Mouse (Mus musculus): Measurements from ENCODE around the gene N4bp1.

N4bp1 gene

DNA sequence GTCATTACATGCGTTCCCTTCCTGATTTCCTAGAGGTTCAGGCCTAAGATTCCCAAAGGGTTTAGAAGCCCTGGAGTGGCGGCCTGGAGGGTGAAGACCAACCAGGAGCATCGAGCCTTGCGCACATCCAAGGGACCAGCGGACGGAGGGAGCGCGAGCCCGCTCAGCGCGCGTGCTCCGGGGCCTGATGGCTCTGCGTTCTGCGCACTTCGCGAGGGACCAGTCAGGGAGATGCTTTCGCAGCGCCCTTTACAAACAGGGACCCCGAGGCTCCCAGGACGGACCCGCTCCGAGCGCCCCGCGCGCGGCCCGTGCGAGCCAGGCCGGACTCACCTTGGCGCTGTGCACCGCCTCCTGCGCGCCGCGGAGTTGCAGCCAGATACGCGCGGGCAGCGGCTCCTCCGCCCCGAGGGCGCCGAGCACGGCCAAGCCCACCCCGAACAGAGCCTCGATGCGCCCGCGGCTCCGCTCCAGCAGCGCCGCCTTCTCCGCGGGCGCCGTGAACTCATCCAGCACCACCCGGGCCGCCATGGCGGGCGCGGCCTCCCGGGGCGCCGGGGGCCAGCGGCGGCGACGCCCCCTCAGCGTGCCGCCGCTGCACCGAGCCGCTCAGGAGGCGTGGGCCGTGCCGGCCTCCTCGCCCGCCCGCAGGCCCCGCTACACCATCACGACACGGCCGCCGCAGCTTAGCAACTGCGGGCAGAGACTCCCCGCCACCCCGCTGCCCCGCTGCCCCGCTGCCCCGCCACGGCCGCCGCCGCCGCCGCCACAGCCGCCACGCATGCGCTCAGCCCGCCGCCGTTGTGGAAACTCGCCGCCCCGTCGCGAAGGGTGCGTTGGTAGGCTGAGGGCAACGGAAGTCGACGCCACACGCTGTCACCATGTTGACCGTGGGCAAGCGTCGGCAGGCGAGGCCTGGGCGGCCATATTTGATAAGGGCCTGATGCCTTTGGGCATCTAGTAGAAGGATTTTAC lies at the start of gene N4bp1:
Gene N4bp1, minus strand, starts transcription at position 770 of the 975 bp plus-strand sequence.
- DNase-seq (ENCODE audit: low spot score), result peak; percentile 95

DNA sequence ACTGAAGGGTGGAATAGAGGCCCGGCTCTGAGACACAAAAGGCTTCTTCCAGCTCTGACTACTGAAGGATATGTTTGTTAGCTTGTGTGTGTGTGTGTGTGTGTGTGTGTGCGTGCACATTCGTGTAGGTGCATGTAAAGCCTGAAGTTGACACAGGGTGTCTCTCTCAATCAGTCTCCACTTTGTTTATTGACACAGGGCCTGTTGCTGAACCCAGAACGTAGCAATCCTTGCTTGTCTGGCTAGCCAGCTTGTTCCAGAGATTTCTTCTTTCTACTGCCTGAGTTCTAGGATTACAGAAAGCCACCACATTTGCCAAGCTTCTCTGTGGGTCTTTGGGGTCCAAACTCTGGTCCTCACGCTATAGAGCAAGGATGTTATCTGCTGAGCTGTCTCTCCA lies 49.8 kb upstream of the N4bp1 start:
- DNase-seq (ENCODE audit: low spot score), result peak; percentile 23

DNA sequence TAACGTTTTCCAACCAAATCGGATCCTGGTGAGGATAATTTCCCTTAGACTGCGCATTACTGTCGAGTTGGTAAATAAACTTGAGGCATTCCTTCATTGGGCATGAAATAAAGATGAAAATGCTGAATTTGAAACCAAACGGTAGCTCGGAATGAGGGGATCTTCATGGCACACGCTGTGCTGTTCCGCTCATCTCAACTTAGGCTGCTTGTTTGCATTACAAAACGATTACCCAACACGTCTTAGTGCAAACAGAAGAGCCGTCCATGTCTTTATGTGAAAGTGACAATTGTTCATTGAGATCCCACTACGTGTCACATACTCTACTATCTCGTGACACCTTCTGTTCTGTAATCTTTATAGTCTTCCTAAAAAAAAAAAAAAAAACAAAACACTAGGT lies 49.3 kb upstream of the N4bp1 start:
- DNase-seq (ENCODE audit: low spot score), result no peak

DNA sequence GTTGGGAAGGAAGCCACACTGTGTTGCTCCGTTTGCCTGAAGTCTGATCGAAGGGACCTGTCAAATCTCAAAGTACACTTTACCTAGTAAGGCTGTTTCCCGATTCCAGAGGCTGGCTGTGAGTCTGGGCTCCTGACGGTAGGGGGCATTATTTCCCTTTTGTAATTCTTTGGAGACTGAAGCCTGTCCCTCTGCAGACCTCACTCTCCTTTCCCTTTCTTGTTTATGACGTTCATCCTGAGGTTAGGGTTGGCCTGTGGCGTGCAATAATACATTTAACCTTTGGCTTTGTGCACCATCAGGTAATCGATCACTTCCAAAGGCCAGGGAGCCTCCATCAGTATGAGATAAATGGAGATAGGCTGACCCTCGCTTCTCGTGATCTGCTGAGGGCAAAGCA lies 48.8 kb upstream of the N4bp1 start:
- peak; percentile 92 for DNase-seq (ENCODE audit: low spot score)

DNA sequence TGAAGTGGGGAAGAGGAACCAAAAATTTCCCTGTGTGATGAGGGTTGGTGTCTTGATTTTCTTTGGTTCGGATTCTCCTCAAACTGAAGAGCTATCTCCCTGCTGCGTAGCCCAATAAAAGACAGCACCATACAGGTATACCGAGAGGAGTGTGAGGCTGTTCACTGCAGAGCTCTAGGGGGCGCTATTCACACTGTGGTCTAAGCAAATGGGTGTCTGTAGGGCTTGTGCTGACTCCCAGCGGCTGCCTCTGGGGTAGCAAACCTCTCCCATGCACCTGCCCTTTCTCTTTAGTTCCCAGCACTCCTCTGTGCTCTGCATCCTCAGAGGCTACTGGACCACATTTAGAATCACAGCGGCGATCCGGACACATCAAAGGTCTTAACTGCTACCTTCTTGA lies 41.2 kb upstream of the N4bp1 start:
- no peak for DNase-seq (ENCODE audit: low spot score)

DNA sequence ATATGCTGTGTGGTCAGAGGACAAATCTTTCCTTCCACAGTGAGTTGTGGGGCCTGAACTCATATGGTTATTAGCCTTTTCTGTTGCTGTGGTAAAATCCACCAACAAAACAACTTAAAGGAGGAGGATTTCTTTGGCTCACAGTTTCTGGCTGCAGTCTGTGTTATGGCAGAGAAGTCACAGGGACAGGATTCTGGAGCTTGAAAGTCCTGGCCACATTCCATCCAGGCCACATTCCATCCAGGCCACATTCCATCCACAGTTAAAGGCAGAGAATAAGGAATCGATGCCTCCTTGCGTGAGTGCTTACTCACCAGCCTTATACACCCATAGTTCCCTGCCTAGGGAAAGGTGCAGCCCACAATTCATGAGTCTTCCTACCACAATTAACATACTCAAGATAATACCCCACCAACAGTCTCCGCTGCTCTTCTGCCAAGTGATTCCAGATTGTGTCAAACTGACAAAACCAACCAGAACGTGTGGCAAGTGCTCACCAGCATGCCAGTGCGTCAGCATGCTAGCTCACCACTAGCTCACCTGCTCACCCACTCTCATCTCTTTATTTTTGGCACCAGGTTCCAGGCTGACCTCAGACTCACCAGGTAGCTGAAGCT lies 38.3 kb upstream of the N4bp1 start:
- no peak for DNase-seq (ENCODE audit: low spot score)

DNA sequence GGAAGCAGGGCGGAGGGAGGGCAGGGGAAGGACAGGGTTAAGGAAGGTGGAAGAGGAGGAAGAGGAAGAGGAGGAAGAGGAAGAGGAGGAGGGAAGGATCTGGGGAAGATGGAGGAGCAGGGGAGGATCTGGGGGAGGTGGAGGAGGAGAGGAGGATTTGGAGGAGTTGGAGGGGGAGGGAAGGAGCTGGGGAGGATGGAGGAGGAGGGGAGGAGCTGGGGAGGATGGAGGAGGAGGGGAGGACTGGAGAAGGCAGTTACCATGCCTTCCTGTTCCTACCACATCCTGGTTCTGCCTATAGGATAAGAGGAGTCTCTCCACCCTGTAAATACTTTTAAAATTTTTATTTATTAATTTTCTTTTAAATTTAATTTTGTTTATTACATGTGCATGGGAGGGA lies 37.6 kb upstream of the N4bp1 start:
- DNase-seq (ENCODE audit: low spot score), result no peak

DNA sequence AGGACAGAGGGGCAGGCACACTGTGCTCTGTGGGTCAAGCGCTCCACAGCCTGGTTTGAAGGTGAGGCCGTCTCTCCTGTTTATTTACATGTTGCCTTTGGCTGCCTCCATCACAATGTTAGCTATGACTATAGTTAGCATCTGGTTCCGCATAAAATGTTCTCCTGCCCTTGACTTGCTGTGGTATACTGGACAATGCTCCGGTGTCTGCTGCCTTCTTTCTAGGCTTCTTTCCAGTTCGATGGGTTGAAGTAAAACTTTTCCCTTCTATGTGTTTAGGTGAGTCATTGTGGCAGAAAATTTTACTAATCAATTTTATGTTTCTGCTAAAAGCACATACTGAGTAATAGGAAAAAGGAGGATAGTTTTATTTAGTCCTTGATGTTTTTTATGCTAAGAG lies 37.1 kb upstream of the N4bp1 start:
- DNase-seq (ENCODE audit: low spot score), result no peak

DNA sequence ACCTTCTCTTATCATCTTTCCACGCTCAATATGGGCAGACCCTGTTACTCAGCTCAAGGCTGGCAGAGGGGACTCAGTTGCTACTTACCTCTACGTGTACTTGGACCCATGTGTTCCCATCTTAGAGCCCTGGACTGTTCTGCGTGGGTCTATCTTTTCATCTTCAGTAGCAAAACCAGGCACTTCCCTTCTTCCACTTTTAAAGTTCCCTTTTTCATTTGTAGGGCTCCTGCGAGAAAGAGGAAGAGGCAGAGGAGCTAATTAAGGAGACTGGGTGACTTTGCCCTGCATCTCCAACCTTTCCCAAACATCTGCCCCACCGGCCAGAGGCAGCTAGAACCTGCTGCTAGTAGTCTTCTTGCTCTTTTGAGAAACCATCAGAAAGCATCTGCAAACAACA lies 35.9 kb upstream of the N4bp1 start:
- DNase-seq (ENCODE audit: low spot score), result no peak

DNA sequence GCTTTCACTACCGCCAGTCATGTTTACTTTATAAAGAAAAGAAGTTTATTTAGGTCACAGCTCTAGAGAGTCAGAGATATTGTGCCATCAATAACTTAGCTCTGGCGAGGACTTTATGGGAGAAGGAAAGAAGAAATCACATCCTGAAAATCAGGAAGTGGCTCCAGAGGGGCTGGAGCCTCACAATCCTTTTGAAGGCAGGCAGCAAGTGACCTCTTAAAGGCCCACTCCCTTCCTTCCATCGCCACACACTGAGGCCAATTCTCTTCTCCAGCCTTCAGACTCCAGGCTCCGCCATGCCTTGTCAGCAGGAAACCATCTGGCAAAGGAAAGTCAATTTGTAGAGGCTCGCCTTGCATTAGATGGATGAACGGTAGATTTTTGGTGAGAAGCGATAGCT lies 35.4 kb upstream of the N4bp1 start:
- no peak for DNase-seq (ENCODE audit: low spot score)

DNA sequence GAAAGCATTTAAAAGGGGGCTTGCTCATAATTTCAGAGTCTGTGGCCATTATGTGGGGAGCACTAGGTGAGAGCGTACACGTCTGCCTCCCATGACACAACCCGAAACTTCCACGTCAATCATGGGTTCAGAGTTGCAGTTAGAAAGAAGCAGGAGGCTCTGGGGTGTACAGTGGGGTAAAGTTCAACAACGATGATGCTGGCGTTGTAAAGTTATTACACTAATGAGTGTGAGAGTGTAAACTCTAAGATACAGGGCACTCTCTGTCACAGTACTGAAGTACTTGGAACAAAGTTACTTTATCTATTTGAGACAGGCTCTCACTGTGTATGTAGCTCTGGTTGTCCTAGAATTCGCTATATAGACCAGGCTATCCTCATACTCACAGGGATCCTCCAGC lies 35.0 kb upstream of the N4bp1 start:
- DNase-seq (ENCODE audit: low spot score), result no peak

DNA sequence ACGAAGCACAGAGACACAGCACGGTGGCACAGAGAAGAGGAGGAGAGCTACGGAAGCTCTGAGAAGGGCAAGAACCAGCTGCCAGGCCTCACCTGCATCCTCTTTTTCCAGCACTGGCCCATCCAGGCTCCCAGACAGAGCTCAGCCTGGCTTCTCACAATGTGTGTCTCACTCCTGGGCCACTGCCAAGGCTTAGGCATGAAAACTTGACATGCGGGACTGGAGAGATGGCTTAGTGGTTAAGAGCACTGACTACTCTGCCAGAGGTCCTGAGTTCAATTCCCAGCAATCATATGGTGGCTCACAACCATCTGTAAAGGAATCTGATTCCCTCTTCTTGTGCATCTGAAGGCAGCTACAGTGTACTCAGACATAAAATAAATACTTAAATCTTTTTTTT lies 34.2 kb upstream of the N4bp1 start:
- no peak for DNase-seq (ENCODE audit: low spot score)

DNA sequence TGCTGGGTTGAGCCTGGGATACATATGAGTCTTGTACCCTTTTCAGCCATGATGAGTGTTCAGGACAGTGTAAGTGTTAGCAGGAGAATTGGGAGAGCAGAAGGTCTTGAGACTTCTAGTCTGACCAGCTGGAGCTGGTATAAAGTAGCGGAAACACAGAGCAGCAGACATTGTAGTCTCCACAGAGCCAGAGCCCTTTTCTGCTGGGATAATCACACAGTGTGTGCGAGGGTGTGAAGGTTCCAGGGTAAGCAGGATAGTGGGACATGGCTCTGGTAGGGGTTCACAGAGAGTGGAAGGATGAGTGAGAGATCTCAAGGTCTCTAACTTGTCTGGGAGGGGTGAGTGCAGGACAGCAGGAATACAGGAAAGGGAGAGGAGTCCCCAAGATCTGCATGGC lies 33.0 kb upstream of the N4bp1 start:
- no peak for DNase-seq (ENCODE audit: low spot score)

DNA sequence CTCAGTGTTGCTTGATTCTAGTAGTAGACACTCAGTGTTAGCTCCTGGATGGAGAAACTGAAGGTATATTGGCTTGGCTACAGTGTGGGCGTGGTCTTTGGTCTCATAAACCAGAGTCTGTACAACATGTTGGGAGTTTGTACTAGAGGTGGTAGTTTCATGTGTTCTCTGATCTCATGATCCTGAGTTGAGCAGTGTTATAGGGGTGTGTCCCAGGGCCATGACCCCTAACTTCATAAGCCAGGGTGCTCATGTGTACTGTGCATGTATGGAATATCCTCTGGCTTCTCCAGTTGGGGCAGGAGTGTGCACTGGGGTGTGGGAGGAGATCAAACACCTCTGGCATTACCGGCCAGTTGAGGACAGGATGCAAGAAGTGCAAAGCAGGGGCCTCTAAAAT lies 32.6 kb upstream of the N4bp1 start:
- no peak for DNase-seq (ENCODE audit: low spot score)

DNA sequence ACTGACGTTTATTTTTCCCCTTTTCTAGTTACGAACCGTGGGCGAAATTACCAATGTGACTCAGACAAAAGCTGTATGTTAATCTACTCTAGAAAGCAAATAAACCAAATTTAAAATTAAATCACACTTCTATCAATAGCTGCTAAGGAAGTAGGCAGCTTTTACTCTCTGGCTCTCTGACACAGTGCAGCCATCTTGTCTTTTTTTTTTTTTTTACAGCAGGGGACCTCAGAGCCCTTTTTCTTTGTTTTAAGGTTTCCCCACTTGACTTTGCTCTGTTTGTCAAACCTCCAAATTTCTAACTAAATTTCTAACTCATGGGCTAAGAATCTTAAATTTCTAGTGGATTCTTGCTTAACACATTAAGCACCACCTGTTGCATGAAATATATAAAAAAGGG lies 31.3 kb upstream of the N4bp1 start:
- DNase-seq (ENCODE audit: low spot score), result no peak

DNA sequence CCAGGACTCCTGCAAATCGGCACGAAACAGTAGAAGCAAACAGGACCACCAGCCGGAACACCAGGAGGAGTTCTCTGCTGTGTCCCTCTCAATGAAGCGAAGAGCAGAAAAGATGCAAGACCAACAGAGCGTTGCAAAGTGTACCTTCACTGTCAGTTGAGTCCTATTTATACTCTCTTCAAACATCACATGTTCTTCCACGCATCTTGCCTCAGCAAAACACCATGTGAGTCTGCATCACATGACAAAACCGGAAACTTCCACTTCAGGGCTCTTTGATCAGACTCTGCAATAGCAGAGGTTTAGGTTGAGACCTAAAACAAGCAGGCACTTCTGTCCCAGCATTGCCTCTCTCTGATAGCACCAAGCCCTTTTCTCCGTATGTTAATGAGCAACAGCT lies 26.1 kb upstream of the N4bp1 start:
- DNase-seq (ENCODE audit: low spot score), result no peak

DNA sequence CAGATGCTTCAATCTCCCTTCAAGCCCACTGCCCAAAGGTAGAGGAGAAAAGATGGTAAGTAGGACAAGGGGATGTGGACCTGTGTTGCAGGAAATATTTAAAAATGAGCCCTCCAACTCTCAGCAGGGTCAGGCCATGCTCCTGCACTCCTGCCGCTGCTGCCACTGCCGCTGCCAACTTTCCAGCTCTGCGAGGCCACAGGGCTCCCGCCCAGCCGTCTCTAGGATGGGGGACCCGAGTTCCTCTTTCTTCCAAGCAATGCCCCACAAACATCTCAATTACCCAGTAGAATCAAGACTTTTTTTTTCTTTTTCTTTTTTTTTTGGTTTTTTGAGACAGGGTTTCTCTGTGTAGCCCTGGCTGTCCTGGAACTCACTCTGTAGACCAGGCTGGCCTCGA lies 25.2 kb upstream of the N4bp1 start:
- no peak for DNase-seq (ENCODE audit: low spot score)

DNA sequence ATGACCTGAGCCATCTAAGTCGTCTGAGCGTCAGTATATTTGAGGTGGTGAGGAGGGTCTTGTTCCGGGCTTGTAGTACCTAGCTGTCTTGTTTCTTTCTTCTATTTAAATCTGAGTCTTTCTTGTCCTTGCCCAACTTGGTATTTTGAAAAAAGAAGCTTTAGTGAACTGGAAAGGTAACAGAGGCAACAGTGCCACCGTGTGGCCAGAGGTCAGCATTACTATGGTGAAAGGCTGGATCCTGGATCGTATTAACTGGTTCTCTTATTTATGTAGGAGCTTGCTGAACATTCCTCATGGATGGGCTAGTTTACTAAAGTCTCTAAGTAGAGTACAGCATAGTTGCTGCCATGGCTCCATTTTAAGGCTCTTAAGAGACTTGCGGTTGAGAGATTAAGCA lies 23.5 kb upstream of the N4bp1 start:
- DNase-seq (ENCODE audit: low spot score), result peak; percentile 91

DNA sequence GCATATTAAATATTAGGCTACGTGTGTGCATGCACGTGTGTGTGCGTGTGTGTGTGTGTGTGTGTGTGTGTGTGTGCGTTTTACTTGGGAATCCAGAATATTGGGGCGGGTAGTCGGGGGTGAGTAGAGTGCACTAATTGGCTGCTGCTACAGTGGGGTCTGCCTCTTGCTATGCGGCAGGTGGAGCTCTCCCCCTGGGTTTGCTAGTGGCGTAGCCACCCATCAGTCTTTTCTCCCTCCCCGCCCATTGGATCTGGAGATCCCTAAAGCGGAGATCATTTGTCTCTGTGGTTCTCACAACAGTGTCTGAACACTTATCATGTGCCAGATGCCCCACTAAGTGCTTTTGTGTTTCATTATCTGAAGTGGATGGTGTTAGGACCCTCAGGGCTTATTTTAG lies 19.9 kb upstream of the N4bp1 start:
- no peak for DNase-seq (ENCODE audit: low spot score)

DNA sequence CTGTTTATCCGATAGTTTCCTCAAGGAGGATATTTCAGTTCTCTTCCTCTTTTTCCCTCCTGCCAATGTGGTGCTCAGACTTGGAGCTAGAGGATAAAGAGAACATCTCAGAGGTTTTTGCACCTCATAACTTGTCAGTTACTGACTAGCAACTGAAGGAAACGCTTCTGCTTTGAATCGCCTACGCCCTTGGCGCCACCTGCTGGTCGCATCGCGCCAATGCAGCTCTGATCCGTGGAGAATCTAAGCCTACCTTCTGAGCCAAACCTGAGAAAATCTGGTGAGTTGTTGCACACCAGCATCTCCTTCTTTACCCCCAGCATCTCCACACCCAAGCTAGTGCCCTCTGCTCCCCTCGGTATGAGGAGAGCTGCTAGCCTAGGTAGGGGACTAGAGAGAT lies 18.0 kb upstream of the N4bp1 start:
- peak; percentile 83 for DNase-seq (ENCODE audit: low spot score)

DNA sequence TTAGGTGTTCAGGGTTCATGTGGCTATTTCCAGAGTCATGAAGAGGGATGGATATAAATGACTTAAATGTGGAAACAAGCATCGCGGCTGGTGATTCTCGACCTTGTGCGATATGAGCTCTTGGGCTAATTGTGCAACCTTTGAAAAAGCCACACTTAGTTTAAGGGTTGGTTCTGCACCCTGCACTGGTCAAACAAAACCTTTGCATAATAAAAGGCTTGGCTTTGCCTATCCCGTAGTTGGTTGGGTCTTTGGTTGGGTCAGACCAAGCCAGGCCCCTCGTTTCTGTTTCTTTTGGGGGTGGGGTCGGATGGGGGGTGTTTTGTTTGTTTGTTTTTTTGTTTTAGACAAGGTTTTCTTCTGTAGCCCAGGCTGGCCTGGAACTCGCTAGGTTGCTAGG lies 17.6 kb upstream of the N4bp1 start:
- no peak for DNase-seq (ENCODE audit: low spot score)

DNA sequence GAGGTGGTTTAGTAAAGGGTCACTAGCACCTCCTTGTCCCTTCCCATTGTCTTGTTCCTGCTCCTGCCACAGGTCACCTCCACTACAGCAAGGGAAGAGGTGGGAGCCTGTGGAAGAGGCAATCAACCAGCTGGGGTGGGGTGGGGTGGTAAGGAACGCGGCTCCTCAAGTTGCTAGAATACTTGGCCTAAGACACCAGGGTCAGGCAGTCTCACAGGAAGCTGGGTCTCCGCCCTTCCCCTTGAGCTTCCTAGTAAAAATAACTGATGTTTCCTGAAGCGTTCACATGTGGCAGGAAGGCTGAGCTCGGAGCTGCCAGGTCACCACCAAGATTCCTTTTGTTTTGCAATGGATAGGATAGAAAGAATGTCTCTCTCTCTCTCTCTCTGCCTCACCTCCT lies 16.9 kb upstream of the N4bp1 start:
- no peak for DNase-seq (ENCODE audit: low spot score)

DNA sequence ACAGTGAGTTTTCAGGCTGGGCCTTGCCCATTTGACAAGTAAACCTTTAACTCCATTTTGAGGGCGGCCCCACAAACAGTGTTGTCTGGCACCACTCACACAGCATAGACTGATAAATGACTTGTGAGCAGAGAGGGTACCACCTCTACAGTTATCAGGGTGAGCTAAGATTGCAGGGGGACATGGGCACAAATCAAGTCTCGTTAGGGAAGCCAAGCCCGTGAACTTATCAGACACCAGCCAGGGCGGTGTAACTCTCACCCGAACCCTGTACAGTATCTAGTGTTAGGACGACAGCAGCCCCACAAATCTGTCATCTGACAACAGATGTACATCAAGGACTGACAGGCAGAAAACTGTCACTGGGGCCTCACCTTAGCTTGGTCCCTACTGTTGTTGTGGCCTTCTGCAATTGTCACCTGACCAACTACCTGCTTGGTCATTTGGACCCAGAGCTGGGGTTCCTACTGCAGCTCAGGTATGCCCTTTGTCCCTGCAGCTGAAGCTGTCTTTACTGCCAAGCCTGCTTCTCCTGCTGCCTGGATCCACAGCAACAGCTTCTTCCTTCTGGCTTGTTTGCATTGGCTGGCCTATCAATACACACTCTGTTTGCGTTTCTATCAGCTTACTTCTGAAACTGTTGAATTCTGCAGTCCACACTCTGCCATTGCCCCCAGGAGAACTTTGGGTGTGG lies 12.8 kb upstream of the N4bp1 start:
- no peak for DNase-seq (ENCODE audit: low spot score)

Data from embryo, embryonic 10.5 days (tissue).